ENCODE assay signal across 25 mouse cellular contexts in genomic region chr3:107246876-107247275, GRCm38 (mm10). TPM values are rescaled to one million over a fixed set of nuclear protein-coding genes. Genes with fewer than 3 reads are reported as not detected.
A peak's percentile ranks its signal among the peaks of the same experiment; 100 is the strongest.
DNase-seq lines count a peak whose midpoint lies in the region; ATAC-seq and TF ChIP-seq lines count a peak whose summit lies in the region.
"Had no signal": no experiment of that assay in that cellular context is flagged by ENCODE, and none has a peak within 500 bp of the region (broad histone marks: within the 10 kb centered on the region; RNA-seq: fewer than 3 reads in every experiment).

No protein-coding gene starts in this region.

- no peaks in the 10 kb centered on the region; the same call in 1 of the 2 replicates for H3K27me3 ChIP-seq in embryonic facial prominence, embryonic 13.5 days
- H3K27me3 ChIP-seq in embryonic facial prominence, embryonic 10.5 days (replicated peaks; ENCODE audit: low read depth, poor library complexity, severe bottlenecking) = no peaks in the 10 kb centered on the region
- H3K27me3 ChIP-seq in kidney, adult 2 months (replicated peaks; ENCODE audit: control insufficient read depth, insufficient read depth, low read length) = no peaks in the 10 kb centered on the region
- H3K27me3 ChIP-seq in midbrain, embryonic 11.5 days (ENCODE audit: control insufficient read depth, insufficient read depth, low read length) = no peaks in the 10 kb centered on the region
- H3K27me3 ChIP-seq in midbrain, embryonic 14.5 days (ENCODE audit: control insufficient read depth, insufficient read depth, low read length) = no peaks in the 10 kb centered on the region
- H3K27me3 ChIP-seq: forebrain, embryonic 15.5 days had no signal

- no peak for ATAC-seq in embryonic facial prominence, embryonic 13.5 days (ENCODE audit: insufficient number of reproducible peaks, insufficient read depth, low FRiP score, low TSS enrichment, low read depth)
- ATAC-seq in midbrain, embryonic 11.5 days (ENCODE audit: low FRiP score) = no peak
- ATAC-seq in midbrain, embryonic 14.5 days (ENCODE audit: low FRiP score, low TSS enrichment) = no peak
- ATAC-seq: activated CD4-positive, CD25-positive, alpha-beta regulatory T cell, adult 4 months; CD4-positive, CD25-positive, alpha-beta regulatory T cell, adult 4 months; forebrain, embryonic 15.5 days; forebrain, postnatal 0 days; Patski had no signal

- no peak overlapping the region for H3K9ac ChIP-seq in embryonic facial prominence, embryonic 13.5 days
- no peak overlapping the region for H3K9ac ChIP-seq in midbrain, embryonic 11.5 days (ENCODE audit: low read length)
- H3K9ac ChIP-seq in midbrain, embryonic 14.5 days (replicated peaks; ENCODE audit: low read length) = no peak overlapping the region
- H3K9ac ChIP-seq: forebrain, embryonic 12.5 days; forebrain, embryonic 15.5 days; forebrain, postnatal 0 days had no signal

- no peaks in the 10 kb centered on the region for H3K9me3 ChIP-seq in embryonic facial prominence, embryonic 13.5 days
- H3K9me3 ChIP-seq in embryonic facial prominence, embryonic 10.5 days = no peaks in the 10 kb centered on the region
- H3K9me3 ChIP-seq in midbrain, embryonic 11.5 days (ENCODE audit: control insufficient read depth, low read length) = no peaks in the 10 kb centered on the region
- no peaks in the 10 kb centered on the region for H3K9me3 ChIP-seq in midbrain, embryonic 14.5 days (ENCODE audit: control insufficient read depth, low read length)
- H3K9me3 ChIP-seq: forebrain, embryonic 12.5 days; forebrain, embryonic 15.5 days; G1E had no signal

- no peak for TF ChIP-seq CTCF in kidney, adult 2 months (conservative IDR thresholded peaks at IDR 0.05; ENCODE audit: insufficient read depth, insufficient read length, low read depth, low read length)

- H3K4me3 ChIP-seq in embryonic facial prominence, embryonic 13.5 days = no peak overlapping the region
- H3K4me3 ChIP-seq in embryonic facial prominence, embryonic 10.5 days = no peak overlapping the region
- H3K4me3 ChIP-seq in kidney, adult 2 months (ENCODE audit: insufficient read depth, low read depth, low read length) = no peak overlapping the region
- no peak overlapping the region for H3K4me3 ChIP-seq in midbrain, embryonic 11.5 days (ENCODE audit: low read depth, low read length)
- H3K4me3 ChIP-seq in midbrain, embryonic 14.5 days (replicated peaks; ENCODE audit: low read depth, low read length) = no peak overlapping the region
- H3K4me3 ChIP-seq: forebrain, embryonic 12.5 days; forebrain, embryonic 15.5 days had no signal

- peaks cover 16% of the 10 kb centered on the region for H3K4me1 ChIP-seq in embryonic facial prominence, embryonic 13.5 days
- peaks cover 15% of the 10 kb centered on the region; the same call in 1 of the 2 replicates for H3K4me1 ChIP-seq in embryonic facial prominence, embryonic 10.5 days
- peaks cover 16% of the 10 kb centered on the region; the same call in 1 of the 2 replicates for H3K4me1 ChIP-seq in kidney, adult 2 months (ENCODE audit: control insufficient read depth, insufficient read depth, low read length)
- 0 out of 2 replicates have a peak, but pooled peaks cover 3% of the 10 kb centered on the region for H3K4me1 ChIP-seq in midbrain, embryonic 11.5 days (ENCODE audit: control insufficient read depth, insufficient read depth, low read length)
- H3K4me1 ChIP-seq in midbrain, embryonic 14.5 days (ENCODE audit: control insufficient read depth, insufficient read depth, low read length) = 0 out of 2 replicates have a peak, but pooled peaks cover 1% of the 10 kb centered on the region

- H3K4me2 ChIP-seq in embryonic facial prominence, embryonic 13.5 days = peak overlapping the region; percentile 14; the same call in 1 of the 2 replicates
- H3K4me2 ChIP-seq in midbrain, embryonic 11.5 days = no peak overlapping the region
- no peak overlapping the region for H3K4me2 ChIP-seq in midbrain, embryonic 14.5 days (ENCODE audit: low read length)
- H3K4me2 ChIP-seq: forebrain, embryonic 12.5 days; forebrain, embryonic 15.5 days had no signal

- no peak for TF ChIP-seq POLR2A in kidney, adult 2 months (IDR thresholded peaks at IDR 0.05; ENCODE audit: low read depth, low read length)

- no peak for DNase-seq in embryonic facial prominence, embryonic 10.5 days (ENCODE audit: low spot score)
- DNase-seq in kidney, adult 2 months = peak; percentile 51
- no peak for DNase-seq in kidney, adult 8-10 months
- peak; percentile 4 for DNase-seq in midbrain, embryonic 11.5 days (ENCODE audit: low spot score, missing footprints)
- no peak for DNase-seq in midbrain, embryonic 14.5 days
- DNase-seq: adrenal gland, adult 8-10 months; adrenal gland, postnatal 14 days; adrenal gland, postnatal 36 days; B cell, adult 2 months; cerebellum, adult 11-12 months; cerebellum, adult 2 months; cerebellum, adult 9-10 months; cerebellum, postnatal 10 days; cerebellum, postnatal 25 days; forebrain, postnatal 0 days had no signal

- WGBS in embryonic facial prominence, embryonic 13.5 days = 72% methylated on average over 6 of the region's 6 CpGs
- WGBS in embryonic facial prominence, embryonic 10.5 days = 77% methylated on average over 6 of the region's 6 CpGs
- 65% methylated on average over 6 of the region's 6 CpGs for WGBS in kidney, adult 2 months
- WGBS in midbrain, embryonic 11.5 days = 82% methylated on average over 6 of the region's 6 CpGs
- WGBS in midbrain, embryonic 14.5 days = 82% methylated on average over 6 of the region's 6 CpGs

- H3K36me3 ChIP-seq in embryonic facial prominence, embryonic 13.5 days = no peaks in the 10 kb centered on the region
- no peaks in the 10 kb centered on the region for H3K36me3 ChIP-seq in embryonic facial prominence, embryonic 10.5 days (replicated peaks)
- no peaks in the 10 kb centered on the region for H3K36me3 ChIP-seq in kidney, adult 2 months (ENCODE audit: control insufficient read depth, insufficient read depth, low read length)
- H3K36me3 ChIP-seq in midbrain, embryonic 11.5 days (ENCODE audit: control insufficient read depth, insufficient read depth, low read length) = no peaks in the 10 kb centered on the region
- H3K36me3 ChIP-seq in midbrain, embryonic 14.5 days (ENCODE audit: control insufficient read depth, insufficient read depth, low read length) = no peaks in the 10 kb centered on the region
- H3K36me3 ChIP-seq: forebrain, embryonic 12.5 days; forebrain, embryonic 15.5 days; G1E had no signal

- H3K27ac ChIP-seq in embryonic facial prominence, embryonic 13.5 days = no peak overlapping the region
- H3K27ac ChIP-seq in embryonic facial prominence, embryonic 10.5 days (replicated peaks) = no peak overlapping the region
- no peak overlapping the region for H3K27ac ChIP-seq in kidney, adult 2 months (ENCODE audit: insufficient read depth, low read depth, low read length)
- no peak overlapping the region for H3K27ac ChIP-seq in midbrain, embryonic 11.5 days (ENCODE audit: low read depth, low read length)
- no peak overlapping the region for H3K27ac ChIP-seq in midbrain, embryonic 14.5 days (replicated peaks; ENCODE audit: low read depth, low read length)
- H3K27ac ChIP-seq: forebrain, embryonic 12.5 days; forebrain, embryonic 15.5 days had no signal

RNA-seq across cellular contexts. Expression of gene Prok1, which starts 7.4 kb away (rescaled TPM):
- polyA plus RNA-seq in embryonic facial prominence, embryonic 13.5 days (2015; fragmentation: Nextera tagmentation; extraction: Ambion mirVana) = 0.13 TPM in 1 of 2 replicates, not detected in the other
- not detected in 2 replicates for polyA plus RNA-seq in embryonic facial prominence, embryonic 10.5 days (2016; fragmentation: Nextera tagmentation; extraction: Ambion mirVana)
- 10.8 and 12.8 TPM in 2 replicates for polyA plus RNA-seq in kidney, adult 2 months (2012; rRNA removed)
- polyA plus RNA-seq in midbrain, embryonic 11.5 days (2014; fragmentation: Nextera tagmentation; extraction: Ambion mirVana) = 0.07 TPM in 1 of 2 replicates, not detected in the other
- polyA plus RNA-seq in midbrain, embryonic 14.5 days (2014; fragmentation: Nextera tagmentation; extraction: Ambion mirVana) = 0.12 and 0.16 TPM in 2 replicates
- polyA plus RNA-seq: CD4-positive, CD25-positive, alpha-beta regulatory T cell, adult 4 months; embryonic facial prominence, embryonic 11.5 days; embryonic facial prominence, embryonic 14.5 days; forebrain, embryonic 12.5 days; forebrain, embryonic 15.5 days; Patski had no signal

RNA-seq across cellular contexts. Expression of gene A630076J17Rik, which starts 16.5 kb away (rescaled TPM):
- polyA plus RNA-seq in embryonic facial prominence, embryonic 13.5 days (2015; fragmentation: Nextera tagmentation; extraction: Ambion mirVana) = not detected in 2 replicates
- not detected in 2 replicates for polyA plus RNA-seq in embryonic facial prominence, embryonic 10.5 days (2016; fragmentation: Nextera tagmentation; extraction: Ambion mirVana)
- polyA plus RNA-seq in kidney, adult 2 months (2012; rRNA removed) = not detected in 2 replicates
- not detected in 2 replicates for polyA plus RNA-seq in midbrain, embryonic 11.5 days (2014; fragmentation: Nextera tagmentation; extraction: Ambion mirVana)
- not detected in 2 replicates for polyA plus RNA-seq in midbrain, embryonic 14.5 days (2014; fragmentation: Nextera tagmentation; extraction: Ambion mirVana)
- polyA plus RNA-seq: activated CD4-positive, CD25-positive, alpha-beta regulatory T cell, adult 4 months; CD4-positive, CD25-positive, alpha-beta regulatory T cell, adult 4 months; cerebellum, adult 2 months; cortical plate, adult 2 months; embryonic facial prominence, embryonic 14.5 days; forebrain, embryonic 12.5 days; forebrain, embryonic 15.5 days; forebrain, postnatal 0 days; G1E; Patski had no signal

RNA-seq across cellular contexts. Expression of gene Cym, which starts 25.3 kb away (rescaled TPM):
- 0.34 and 1.4 TPM in 2 replicates for polyA plus RNA-seq in embryonic facial prominence, embryonic 13.5 days (2015; fragmentation: Nextera tagmentation; extraction: Ambion mirVana)
- 0.11 TPM in 1 of 2 replicates, not detected in the other for polyA plus RNA-seq in embryonic facial prominence, embryonic 10.5 days (2016; fragmentation: Nextera tagmentation; extraction: Ambion mirVana)
- polyA plus RNA-seq in kidney, adult 2 months (2012; rRNA removed) = 1.9 and 2.4 TPM in 2 replicates
- not detected in 2 replicates for polyA plus RNA-seq in midbrain, embryonic 11.5 days (2014; fragmentation: Nextera tagmentation; extraction: Ambion mirVana)
- 0.17 TPM in 1 of 2 replicates, not detected in the other for polyA plus RNA-seq in midbrain, embryonic 14.5 days (2014; fragmentation: Nextera tagmentation; extraction: Ambion mirVana)
- polyA plus RNA-seq: cerebellum, adult 2 months; embryonic facial prominence, embryonic 11.5 days; embryonic facial prominence, embryonic 14.5 days; forebrain, embryonic 12.5 days; forebrain, postnatal 0 days; G1E; Patski had no signal

RNA-seq across cellular contexts. Expression of gene Lamtor5, which starts 31.8 kb away (rescaled TPM):
- polyA plus RNA-seq in embryonic facial prominence, embryonic 13.5 days (2015; fragmentation: Nextera tagmentation; extraction: Ambion mirVana) = 194 and 201 TPM in 2 replicates
- polyA plus RNA-seq in embryonic facial prominence, embryonic 10.5 days (2016; fragmentation: Nextera tagmentation; extraction: Ambion mirVana) = 187 and 191 TPM in 2 replicates
- polyA plus RNA-seq in kidney, adult 2 months (2012; rRNA removed) = 225 and 280 TPM in 2 replicates
- 195 and 198 TPM in 2 replicates for polyA plus RNA-seq in midbrain, embryonic 11.5 days (2014; fragmentation: Nextera tagmentation; extraction: Ambion mirVana)
- 190 and 210 TPM in 2 replicates for polyA plus RNA-seq in midbrain, embryonic 14.5 days (2014; fragmentation: Nextera tagmentation; extraction: Ambion mirVana)

RNA-seq across cellular contexts. Expression of gene Slc16a4, which starts 44.2 kb away (rescaled TPM):
- polyA plus RNA-seq in embryonic facial prominence, embryonic 13.5 days (2015; fragmentation: Nextera tagmentation; extraction: Ambion mirVana) = 3.6 and 5.3 TPM in 2 replicates
- 2.1 and 2.5 TPM in 2 replicates for polyA plus RNA-seq in embryonic facial prominence, embryonic 10.5 days (2016; fragmentation: Nextera tagmentation; extraction: Ambion mirVana)
- 48.2 and 50.8 TPM in 2 replicates for polyA plus RNA-seq in kidney, adult 2 months (2012; rRNA removed)
- 1.8 and 2.2 TPM in 2 replicates for polyA plus RNA-seq in midbrain, embryonic 11.5 days (2014; fragmentation: Nextera tagmentation; extraction: Ambion mirVana)
- polyA plus RNA-seq in midbrain, embryonic 14.5 days (2014; fragmentation: Nextera tagmentation; extraction: Ambion mirVana) = 1.6 and 2.3 TPM in 2 replicates
- polyA plus RNA-seq: G1E had no signal

Comparison
In these comparisons a context has a peak if more than half of its experiments do, and no peak if none do; other contexts are left out.
1. DNase-seq: peak in kidney, adult 2 months (single experiment) and midbrain, embryonic 11.5 days (single experiment); none in embryonic facial prominence, embryonic 10.5 days (single experiment), kidney, adult 8-10 months (0 of 2) and midbrain, embryonic 14.5 days (single experiment).
2. RNA of gene Prok1, which starts 7.4 kb away (polyA plus RNA-seq): 10.8 to 12.8 TPM in kidney, adult 2 months; 0.12 to 0.16 TPM in midbrain, embryonic 14.5 days, 0.13 TPM in embryonic facial prominence, embryonic 13.5 days, 0.07 TPM in midbrain, embryonic 11.5 days and not detected in embryonic facial prominence, embryonic 10.5 days; every median in the first group is over 10 times any median in the second.